In genomic region chr14:29041498-29041897, GRCm38 (mm10) we compare ENCODE assay signal across 26 mouse cellular contexts. TPM values are rescaled to one million over a fixed set of nuclear protein-coding genes. Genes with fewer than 3 reads are reported as not detected.
DNase-seq lines count a peak whose midpoint lies in the region; ATAC-seq lines count a peak whose summit lies in the region.
"Had no signal": no experiment of that assay in that cellular context is flagged by ENCODE, and none has a peak within 500 bp of the region (broad histone marks: within the 10 kb centered on the region; RNA-seq: fewer than 3 reads in every experiment).

No protein-coding gene starts in this region.

- peaks cover 17% of the 10 kb centered on the region for H3K4me1 ChIP-seq in neural tube, embryonic 13.5 days (replicated peaks)
- H3K4me1 ChIP-seq in hindbrain, embryonic 12.5 days = peaks cover 23% of the 10 kb centered on the region
- H3K4me1 ChIP-seq in midbrain, embryonic 13.5 days (replicated peaks) = no peaks in the 10 kb centered on the region
- H3K4me1 ChIP-seq: midbrain, embryonic 12.5 days had no signal

- no peaks in the 10 kb centered on the region for H3K27me3 ChIP-seq in neural tube, embryonic 13.5 days
- no peaks in the 10 kb centered on the region for H3K27me3 ChIP-seq in hindbrain, embryonic 12.5 days
- no peaks in the 10 kb centered on the region for H3K27me3 ChIP-seq in midbrain, embryonic 13.5 days
- H3K27me3 ChIP-seq: midbrain, embryonic 12.5 days; neural tube, embryonic 12.5 days had no signal

- peak overlapping the region; percentile 42 for H3K27ac ChIP-seq in neural tube, embryonic 13.5 days (replicated peaks)
- peak overlapping the region; percentile 14 for H3K27ac ChIP-seq in hindbrain, embryonic 12.5 days
- H3K27ac ChIP-seq in midbrain, embryonic 13.5 days = no peak overlapping the region
- H3K27ac ChIP-seq: forebrain, embryonic 10.5 days; kidney, postnatal 0 days; liver, embryonic 14.5 days; midbrain, embryonic 12.5 days; neural tube, embryonic 12.5 days had no signal

- H3K9ac ChIP-seq in neural tube, embryonic 13.5 days = no peak overlapping the region
- H3K9ac ChIP-seq in hindbrain, embryonic 12.5 days = no peak overlapping the region
- H3K9ac ChIP-seq in midbrain, embryonic 13.5 days (replicated peaks) = no peak overlapping the region
- H3K9ac ChIP-seq: liver, embryonic 14.5 days; lung, embryonic 14.5 days; midbrain, embryonic 12.5 days; neural tube, embryonic 12.5 days had no signal

- intact Hi-C loops in heart, postnatal 36 days (cut with DNase I) = no loop called here

- H3K36me3 ChIP-seq in neural tube, embryonic 13.5 days = no peaks in the 10 kb centered on the region
- H3K36me3 ChIP-seq in hindbrain, embryonic 12.5 days = no peaks in the 10 kb centered on the region
- no peaks in the 10 kb centered on the region for H3K36me3 ChIP-seq in midbrain, embryonic 13.5 days
- H3K36me3 ChIP-seq: forebrain, embryonic 10.5 days; midbrain, embryonic 12.5 days; neural tube, embryonic 12.5 days had no signal

- WGBS in neural tube, embryonic 13.5 days = 85% methylated on average over 1 of the region's 1 CpGs
- 90% methylated on average over 1 of the region's 1 CpGs for WGBS in hindbrain, embryonic 12.5 days
- WGBS in midbrain, embryonic 13.5 days = 94% methylated on average over 1 of the region's 1 CpGs

- H3K9me3 ChIP-seq in neural tube, embryonic 13.5 days = no peaks in the 10 kb centered on the region
- no peaks in the 10 kb centered on the region for H3K9me3 ChIP-seq in hindbrain, embryonic 12.5 days (replicated peaks)
- H3K9me3 ChIP-seq in midbrain, embryonic 13.5 days = no peaks in the 10 kb centered on the region
- H3K9me3 ChIP-seq: forebrain, embryonic 10.5 days; midbrain, embryonic 12.5 days; neural tube, embryonic 12.5 days had no signal

- no peak overlapping the region for H3K4me3 ChIP-seq in neural tube, embryonic 13.5 days
- no peak overlapping the region for H3K4me3 ChIP-seq in hindbrain, embryonic 12.5 days
- H3K4me3 ChIP-seq in midbrain, embryonic 13.5 days (replicated peaks) = no peak overlapping the region
- H3K4me3 ChIP-seq: forebrain, embryonic 10.5 days; midbrain, embryonic 12.5 days; neural tube, embryonic 12.5 days had no signal

- DNase-seq in heart, adult 11 months = peak; percentile 97
- no peak for DNase-seq in heart, postnatal 36 days
- no peak for DNase-seq in neural tube, embryonic 10.5 days (ENCODE audit: extremely low spot score, low spot score)
- no peak for DNase-seq in cerebellum, postnatal 25 days
- DNase-seq: adrenal gland, postnatal 25 days; kidney, adult 2 months; layer of hippocampus, adult 9-11 months; lung, embryonic 14.5 days; right cerebral cortex, adult 18-20 months; right cerebral cortex, postnatal 4 days; thymus, postnatal 25 days had no signal

- no peak overlapping the region for H3K4me2 ChIP-seq in neural tube, embryonic 13.5 days
- H3K4me2 ChIP-seq in hindbrain, embryonic 12.5 days (replicated peaks) = no peak overlapping the region
- H3K4me2 ChIP-seq in midbrain, embryonic 13.5 days (replicated peaks) = no peak overlapping the region
- H3K4me2 ChIP-seq: lung, embryonic 14.5 days; midbrain, embryonic 12.5 days; neural tube, embryonic 12.5 days had no signal

- ATAC-seq in neural tube, embryonic 13.5 days (ENCODE audit: low read depth) = no peak
- no peak for ATAC-seq in hindbrain, embryonic 12.5 days (ENCODE audit: low FRiP score)
- no peak for ATAC-seq in midbrain, embryonic 13.5 days
- no peak for ATAC-seq in frontal cortex, adult (ENCODE audit: low TSS enrichment)
- ATAC-seq: CD4-positive, CD25-positive, alpha-beta regulatory T cell, adult 4 months; inflammation-experienced regulatory T-cells, adult 6 months had no signal

RNA-seq across cellular contexts. Expression of gene Lrtm1, which starts 23.5 kb away (rescaled TPM):
- total RNA-seq in heart, postnatal 36 days (2021) = 100 to 1,000 TPM; 165 to 198 TPM
- polyA plus RNA-seq in neural tube, embryonic 13.5 days (2015; fragmentation: Nextera tagmentation; extraction: Ambion mirVana) = 0.23 and 0.24 TPM in 2 replicates
- polyA plus RNA-seq in hindbrain, embryonic 12.5 days (2016; fragmentation: Nextera tagmentation; extraction: Ambion mirVana) = 0.49 and 0.86 TPM in 2 replicates
- 0.19 and 0.41 TPM in 2 replicates for polyA plus RNA-seq in midbrain, embryonic 13.5 days (2015; fragmentation: Nextera tagmentation; extraction: Ambion mirVana)
- total RNA-seq: left cerebral cortex, adult 18-20 months; left cerebral cortex, postnatal 36 days; megakaryocyte, adult 5-6 weeks had no signal
- polyA plus RNA-seq: CD4-positive, CD25-positive, alpha-beta regulatory T cell, adult 4 months; inflammation-experienced regulatory T-cells, adult 6 months; stomach, embryonic 14.5 days had no signal
